Mouse (Mus musculus) CH12.LX (cell line): ENCODE measurements around the gene Mmel1.

Experiments used
- CTCF ChIP-seq, 2 experiments: IDR thresholded peaks in 1 of 2; conservative IDR thresholded peaks in 1 of 2; 2 replicates each; pipeline ENCODE4 v1.5.1; 2011 to 2012; ENCODE audit warnings: low read depth in 2 of 2, low read length in 2 of 2, improper control_type of control experiment in 1 of 2, inconsistent platforms in 1 of 2, mild to moderate bottlenecking in 1 of 2, moderate library complexity in 1 of 2
- ETS1 ChIP-seq: conservative IDR thresholded peaks from 2 replicates; pipeline ENCODE4 v1.6.1; 2012; ENCODE audit warnings: low read depth, mild to moderate bottlenecking, inconsistent platforms, low read length, improper control_type of control experiment, moderate library complexity
- POLR2A ChIP-seq: IDR thresholded peaks from 2 replicates; pipeline ENCODE4 v1.6.1; 2011; ENCODE audit warnings: low read depth, mild to moderate bottlenecking, improper control_type of control experiment, low read length
- ZC3H11A ChIP-seq: IDR thresholded peaks from 2 replicates; pipeline ENCODE4 v1.6.1; 2012; ENCODE audit warnings: low read depth, mild to moderate bottlenecking, inconsistent platforms, low read length, improper control_type of control experiment

- TF ChIP-seq ZC3H11A (no peak), ETS1 (no peak), CTCF (conservative IDR thresholded peaks at IDR 0.05 in 1 of 2, IDR thresholded peaks at IDR 0.05 in 1 of 2; ENCODE audit: low read depth in 2 of 2, low read length in 2 of 2) (no peak), POLR2A (no peak)
Observed at GRCm38 (mm10) chr4:154887593-154888250, 18.3 kb downstream of the Mmel1 start.
